Comparison of ENCODE assay signal across 8 mouse cellular contexts in genomic region chr19:3855601-3856000, GRCm38 (mm10). TPM values are rescaled to one million over a fixed set of nuclear protein-coding genes. Genes with fewer than 3 reads are reported as not detected.
DNase-seq lines count a peak whose midpoint lies in the region; ATAC-seq lines count a peak whose summit lies in the region.

No protein-coding gene starts in this region.

- H3K4me2 ChIP-seq in forebrain, embryonic 16.5 days (ENCODE audit: low read length): no peak overlapping the region

- DNase-seq in forebrain, embryonic 10.5 days (ENCODE audit: extremely low spot score, low spot score): no peak
- peak; percentile 41 for DNase-seq in right cerebral cortex, adult 18-20 months
- DNase-seq in right cerebral cortex, postnatal 25 days: no peak
- peak; percentile 41 to 42 for DNase-seq in layer of hippocampus, adult 8-10 months (ENCODE audit: low spot score in 2 of 2)
- peak; percentile 22 for DNase-seq in right cerebral cortex, postnatal 4 days
- DNase-seq in spleen, postnatal 10 days (ENCODE audit: low spot score in 2 of 2): no peak
- no peak for DNase-seq in MN1 (ENCODE audit: low spot score)

- H3K27me3 ChIP-seq in forebrain, embryonic 10.5 days (ENCODE audit: poor library complexity, severe bottlenecking): no peaks in the 10 kb centered on the region
- H3K27me3 ChIP-seq in forebrain, embryonic 16.5 days (replicated peaks; ENCODE audit: control insufficient read depth, insufficient read depth, low read length): no peaks in the 10 kb centered on the region

- H3K27ac ChIP-seq in forebrain, embryonic 10.5 days: no peak overlapping the region
- H3K27ac ChIP-seq in forebrain, embryonic 16.5 days (ENCODE audit: low read length): no peak overlapping the region

- H3K9ac ChIP-seq in forebrain, embryonic 16.5 days (replicated peaks; ENCODE audit: low read depth, low read length): no peak overlapping the region

- 17% methylated on average over 4 of the region's 4 CpGs for WGBS in forebrain, embryonic 10.5 days
- 26% methylated on average over 4 of the region's 4 CpGs for WGBS in forebrain, embryonic 16.5 days

- H3K9me3 ChIP-seq in forebrain, embryonic 10.5 days: no peaks in the 10 kb centered on the region
- H3K9me3 ChIP-seq in forebrain, embryonic 16.5 days (ENCODE audit: control insufficient read depth, low read length): no peaks in the 10 kb centered on the region

- peak overlapping the region; percentile 19; the same call in 1 of the 2 replicates for H3K4me3 ChIP-seq in forebrain, embryonic 10.5 days
- no peak overlapping the region for H3K4me3 ChIP-seq in forebrain, embryonic 16.5 days (replicated peaks; ENCODE audit: low read length)

- H3K36me3 ChIP-seq in forebrain, embryonic 10.5 days (replicated peaks): peaks cover 19% of the 10 kb centered on the region
- H3K36me3 ChIP-seq in forebrain, embryonic 16.5 days (ENCODE audit: control insufficient read depth, insufficient read depth): no peaks in the 10 kb centered on the region

- H3K4me1 ChIP-seq in forebrain, embryonic 10.5 days: peaks cover 36% of the 10 kb centered on the region
- H3K4me1 ChIP-seq in forebrain, embryonic 16.5 days (replicated peaks; ENCODE audit: control insufficient read depth, insufficient read depth, low read length): peaks cover 32% of the 10 kb centered on the region

- no peak for ATAC-seq in forebrain, embryonic 16.5 days

RNA-seq across cellular contexts. Expression of gene Chka, which starts 4.0 kb away (rescaled TPM):
- polyA plus RNA-seq in forebrain, embryonic 10.5 days (2016; fragmentation: Nextera tagmentation; extraction: Ambion mirVana): 52.3 and 54.3 TPM in 2 replicates
- polyA plus RNA-seq in forebrain, embryonic 16.5 days (2015; fragmentation: Nextera tagmentation; extraction: Ambion mirVana): 57.5 and 66.7 TPM in 2 replicates
- 100 to 1,000 TPM in 2 of 4 experiments, 10 to 100 TPM in 2; 77.7 to 128 (median 104) TPM for total RNA-seq in layer of hippocampus, adult 8-10 months (2022)

RNA-seq across cellular contexts. Expression of gene Tcirg1, which starts 51.3 kb away (rescaled TPM):
- polyA plus RNA-seq in forebrain, embryonic 10.5 days (2016; fragmentation: Nextera tagmentation; extraction: Ambion mirVana): 17.2 and 17.9 TPM in 2 replicates
- polyA plus RNA-seq in forebrain, embryonic 16.5 days (2015; fragmentation: Nextera tagmentation; extraction: Ambion mirVana): 9.0 and 11.2 TPM in 2 replicates
- total RNA-seq in layer of hippocampus, adult 8-10 months (2022): 10 to 100 TPM; 19.4 to 39.9 (median 30.6) TPM

RNA-seq across cellular contexts. Expression of gene Ndufs8, which starts 57.0 kb away (rescaled TPM):
- polyA plus RNA-seq in forebrain, embryonic 10.5 days (2016; fragmentation: Nextera tagmentation; extraction: Ambion mirVana): 226 and 228 TPM in 2 replicates
- polyA plus RNA-seq in forebrain, embryonic 16.5 days (2015; fragmentation: Nextera tagmentation; extraction: Ambion mirVana): 186 and 207 TPM in 2 replicates
- 100 to 1,000 TPM; 114 to 145 (median 126) TPM for total RNA-seq in layer of hippocampus, adult 8-10 months (2022)

Comparison
In these comparisons a context has a peak if more than half of its experiments do, and no peak if none do; other contexts are left out.
1. DNase-seq: peak in right cerebral cortex, adult 18-20 months (single experiment), layer of hippocampus, adult 8-10 months (2 of 2) and right cerebral cortex, postnatal 4 days (single experiment); none in forebrain, embryonic 10.5 days (single experiment), right cerebral cortex, postnatal 25 days (single experiment), spleen, postnatal 10 days (0 of 2) and MN1 (single experiment).